Mouse (Mus musculus) E14TG2a.4 (cell line): ENCODE measurements around the gene Samd1.

ENCODE experiments used
- CTCF ChIP-seq: conservative IDR thresholded peaks from 2 replicates; pipeline ENCODE4 v1.5.1; 2014; ENCODE audit warnings: low read length
- POU5F1 ChIP-seq: IDR thresholded peaks from 2 replicates; pipeline ENCODE4 v1.6.1; 2014; ENCODE audit warnings: low read length, borderline replicate concordance

GRCm38 (mm10) chr8:84024171-84024570 is 26.7 kb downstream of the Samd1 start:
- peak; percentile 92 for TF ChIP-seq CTCF
- no peak for TF ChIP-seq POU5F1
